Mouse (Mus musculus) liver, postnatal 0 days (tissue): ENCODE results near the gene Bphl. TPM values are rescaled to one million over a fixed set of nuclear protein-coding genes. Genes with fewer than 3 reads are reported as not detected.
A peak's percentile ranks its signal among the peaks of the same experiment; 100 is the strongest.
"Not testable (repeated sequence)": the region's sequence is repeated elsewhere in the genome, so short reads cannot be mapped to it uniquely, and the experiment has no call there.

Source experiments
- ATAC-seq: fragments of 200-750 bp; cut with Nextera tagmentation; 2 replicates; pipeline ENCODE4 v1.8.0; 2017; ENCODE audit warnings: mild to moderate bottlenecking, moderate library complexity
- DNase-seq: peaks from one replicate; pipeline ENCODE4 v3.0.0-alpha.2; 2016
- H3K27ac ChIP-seq: fragments of 300-500 bp; sonication (generic); 2 replicates; pipeline ENCODE4 v1.5.1; 2014; ENCODE audit warnings: antibody characterized with exemption, moderate library complexity, mild to moderate bottlenecking, low read depth
- H3K27me3 ChIP-seq: fragments of 300-500 bp; sonication (generic); 2 replicates; pipeline ENCODE4 v1.6.1; 2014; ENCODE audit warnings: low read length, control low read depth, mixed read lengths; ENCODE audit not compliant: insufficient read depth
- H3K36me3 ChIP-seq: fragments of 300-500 bp; sonication (generic); replicated peaks from 2 replicates; pipeline ENCODE4 v1.6.1; 2014; ENCODE audit warnings: mild to moderate bottlenecking, control low read depth, low read length, moderate library complexity, mixed read lengths; ENCODE audit not compliant: insufficient read depth
- H3K4me1 ChIP-seq: fragments of 300-500 bp; sonication (generic); 2 replicates; pipeline ENCODE4 v1.6.1; 2014; ENCODE audit warnings: antibody characterized with exemption, mild to moderate bottlenecking, control low read depth; ENCODE audit not compliant: insufficient read depth
- H3K4me2 ChIP-seq: fragments of 300-500 bp; sonication (generic); 2 replicates; pipeline ENCODE4 v1.6.1; 2014; ENCODE audit warnings: low read depth, mild to moderate bottlenecking, low read length, moderate library complexity, mixed read lengths
- H3K4me3 ChIP-seq: fragments of 300-500 bp; sonication (generic); 2 replicates; pipeline ENCODE4 v1.5.1; 2014; ENCODE audit warnings: low read depth, low read length
- H3K9ac ChIP-seq: fragments of 300-500 bp; sonication (generic); replicated peaks from 2 replicates; pipeline ENCODE4 v1.6.1; 2014; ENCODE audit warnings: mild to moderate bottlenecking, moderate library complexity
- H3K9me3 ChIP-seq: fragments of 300-500 bp; sonication (generic); 2 replicates; pipeline ENCODE4 v1.6.1; 2016; ENCODE audit warnings: mild to moderate bottlenecking, control low read depth, low read length, mixed read lengths
- CTCF ChIP-seq: sonication (generic); IDR thresholded peaks from 2 replicates; pipeline ENCODE4 v1.5.1; 2016; ENCODE audit warnings: antibody characterized with exemption, low read depth
- EP300 ChIP-seq: IDR thresholded peaks from 2 replicates; pipeline ENCODE4 v1.6.1; 2016; ENCODE audit warnings: antibody characterized with exemption, low read depth, mild to moderate bottlenecking
- WGBS: fragments of 180-500 bp; shearing (Covaris S2); extraction: QIAGEN DNeasy Blood & Tissue Kit; methylation state at CpG from one replicate; pipeline ENCODE4 v1.1.7; 2014; ENCODE audit not compliant: insufficient replicate concordance; 5-methylcytosine and 5-hydroxymethylcytosine counted together
- polyA plus RNA-seq: library from polyadenylated mRNA; unstranded; fragments of >200 nt; fragmentation: Nextera tagmentation; extraction: Ambion mirVana; gene quantifications from 2 replicates; pipeline ENCODE4 v1.2.1, GENCODE M21; 2015

Gene Bphl
- polyA plus RNA-seq, 1 experiment from 2014 or later = 95.6 TPM

- WGBS = 81% methylated on average over 1 of the region's 1 CpGs
- Histone ChIP-seq H3K27me3 (no peaks in the 10 kb centered on the region), H3K4me2 (no peak overlapping the region), H3K4me1 (no peaks in the 10 kb centered on the region), H3K36me3 (peaks cover 18% of the 10 kb centered on the region), H3K9ac (no peak overlapping the region), H3K27ac (no peak overlapping the region), H3K4me3 (no peak overlapping the region), H3K9me3 (no peaks in the 10 kb centered on the region)
- no peak for TF ChIP-seq CTCF
- no peak for TF ChIP-seq EP300
- ATAC-seq (no peak), DNase-seq (no peak)
Observed at GRCm38 (mm10) chr13:34057252-34057651, 19.9 kb downstream of the Bphl start.

DNA sequence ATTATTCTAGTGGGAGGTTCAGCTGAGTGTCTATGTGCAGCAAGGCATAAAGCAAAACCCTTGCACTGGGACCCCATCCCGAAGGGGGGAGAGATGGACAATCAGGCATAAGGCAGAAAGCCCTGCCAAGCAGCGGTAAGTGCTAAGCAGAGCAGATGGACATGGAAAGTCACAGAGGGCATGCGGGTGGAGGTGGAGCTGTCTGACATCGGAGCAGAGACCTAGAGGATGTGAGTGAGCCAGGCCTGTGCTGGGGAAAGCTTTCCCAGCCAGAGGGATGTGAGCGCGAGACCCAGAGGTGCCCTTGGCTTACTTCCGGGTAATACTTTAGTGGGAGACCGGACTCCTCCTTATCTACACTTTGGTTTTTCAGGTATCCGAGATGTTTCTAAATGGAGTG is 22.7 kb downstream of the Bphl start:
- H3K9ac ChIP-seq = no peak overlapping the region
- H3K4me1 ChIP-seq = no peaks in the 10 kb centered on the region
- H3K4me3 ChIP-seq = no peak overlapping the region
- no peak overlapping the region for H3K27ac ChIP-seq
- no peak for DNase-seq
- 85% methylated on average over 9 of the region's 9 CpGs for WGBS
- ATAC-seq = no peak
- H3K27me3 ChIP-seq = no peaks in the 10 kb centered on the region
- no peaks in the 10 kb centered on the region for H3K9me3 ChIP-seq
- TF ChIP-seq EP300 (no peak), CTCF (no peak)
- no peak overlapping the region for H3K4me2 ChIP-seq
- peaks cover 21% of the 10 kb centered on the region for H3K36me3 ChIP-seq

DNA sequence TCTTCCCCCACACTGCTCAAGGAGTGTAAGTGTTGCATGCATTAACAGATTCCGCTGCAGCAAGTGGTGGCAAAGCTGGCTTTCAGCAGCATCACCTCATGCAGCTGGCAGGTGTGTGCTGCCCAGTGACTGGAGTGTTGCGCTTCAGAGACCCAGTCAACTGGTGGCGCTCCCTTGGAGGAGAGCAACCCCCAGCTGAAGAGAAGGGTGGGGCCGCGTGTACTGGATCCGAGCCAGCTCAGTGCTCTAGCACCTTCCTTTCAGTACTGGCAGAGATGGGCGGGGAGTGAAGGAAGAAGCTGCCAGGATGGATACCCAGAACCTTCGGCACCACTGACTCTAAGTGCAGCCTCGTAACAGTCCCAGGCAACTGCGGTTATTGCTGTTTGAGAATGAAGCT is 25.1 kb downstream of the Bphl start:
- H3K36me3 ChIP-seq = peaks cover 15% of the 10 kb centered on the region
- TF ChIP-seq EP300 = no peak
- no peak for TF ChIP-seq CTCF
- no peaks in the 10 kb centered on the region for H3K9me3 ChIP-seq
- 84% methylated on average over 10 of the region's 10 CpGs for WGBS
- no peak overlapping the region for H3K4me2 ChIP-seq
- H3K4me3 ChIP-seq = no peak overlapping the region
- no peak for ATAC-seq
- DNase-seq = no peak
- H3K9ac ChIP-seq = no peak overlapping the region
- H3K27ac ChIP-seq = no peak overlapping the region
- H3K27me3 ChIP-seq = no peaks in the 10 kb centered on the region
- H3K4me1 ChIP-seq = no peaks in the 10 kb centered on the region

GRCm38 (mm10) chr13:34066351-34066750 is 29.0 kb downstream of the Bphl start:
- Histone ChIP-seq H3K4me2 (no peak overlapping the region), H3K4me1 (peaks cover 6% of the 10 kb centered on the region), H3K9ac (no peak overlapping the region), H3K36me3 (0 out of 2 replicates have a peak, but pooled peaks cover 3% of the 10 kb centered on the region), H3K4me3 (no peak overlapping the region), H3K27me3 (no peaks in the 10 kb centered on the region), H3K27ac (no peak overlapping the region), H3K9me3 (no peaks in the 10 kb centered on the region)
- WGBS = 61% methylated on average over 1 of the region's 1 CpGs
- TF ChIP-seq EP300 = no peak
- TF ChIP-seq CTCF = no peak
- DNase-seq (no peak), ATAC-seq (no peak)

DNA sequence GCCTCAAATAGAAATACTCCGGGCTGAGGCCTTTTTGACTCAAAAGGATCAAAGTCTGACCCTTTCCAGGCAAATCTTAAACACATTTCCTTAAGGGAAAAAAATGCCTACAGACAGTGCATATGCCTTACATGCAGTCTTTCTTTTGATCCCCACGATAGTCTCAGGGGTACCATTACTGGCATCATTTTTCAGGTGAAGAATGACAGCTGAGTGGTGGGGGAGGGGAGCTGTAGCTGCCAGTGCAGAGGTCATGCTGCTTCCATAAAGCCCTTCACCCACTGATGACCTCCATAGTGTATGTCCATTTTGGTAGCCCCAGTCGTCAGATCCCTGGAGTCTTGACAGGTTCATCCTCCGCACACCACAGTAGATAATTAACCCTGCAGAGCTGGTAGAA is 32.9 kb downstream of the Bphl start:
- ATAC-seq (0 out of 2 replicates have a peak, but pooled peaks have one; percentile 9), DNase-seq (no peak)
- Histone ChIP-seq H3K4me1 (peaks cover 6% of the 10 kb centered on the region), H3K36me3 (peaks cover 3% of the 10 kb centered on the region; the same call in 1 of the 2 replicates), H3K27me3 (no peaks in the 10 kb centered on the region), H3K9ac (no peak overlapping the region), H3K9me3 (no peaks in the 10 kb centered on the region), H3K27ac (no peak overlapping the region), H3K4me3 (no peak overlapping the region), H3K4me2 (no peak overlapping the region)
- WGBS = 67% methylated on average over 4 of the region's 4 CpGs
- TF ChIP-seq EP300 (no peak), CTCF (no peak)

DNA sequence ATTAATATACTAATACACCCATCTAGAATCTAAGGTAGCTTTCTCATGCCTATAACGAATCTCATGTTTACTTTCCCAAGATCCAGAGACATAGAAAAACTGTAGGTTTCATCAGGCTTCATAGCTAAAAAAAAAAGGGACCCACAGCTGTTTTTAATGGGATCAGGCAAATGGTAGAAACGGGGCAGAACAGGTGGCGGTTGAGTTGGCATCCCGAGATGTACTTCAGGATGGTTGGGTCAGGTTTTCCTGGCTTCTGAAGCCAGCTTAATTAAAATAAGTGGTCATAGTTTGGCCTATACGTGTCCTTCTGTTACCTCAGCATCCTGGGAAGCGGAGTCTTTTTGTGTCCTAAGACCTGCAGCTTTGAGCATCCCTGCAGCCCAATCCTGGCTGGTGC is 34.4 kb downstream of the Bphl start:
- DNase-seq (no peak), ATAC-seq (no peak)
- Histone ChIP-seq H3K4me3 (no peak overlapping the region), H3K9me3 (no peaks in the 10 kb centered on the region), H3K27me3 (no peaks in the 10 kb centered on the region), H3K4me2 (no peak overlapping the region), H3K4me1 (peaks cover 15% of the 10 kb centered on the region), H3K9ac (no peak overlapping the region), H3K36me3 (peaks cover 9% of the 10 kb centered on the region; the same call in 1 of the 2 replicates), H3K27ac (no peak overlapping the region)
- 83% methylated on average over 6 of the region's 6 CpGs for WGBS
- TF ChIP-seq CTCF = no peak
- TF ChIP-seq EP300 = no peak

GRCm38 (mm10) chr13:34072847-34073246 is 35.5 kb downstream of the Bphl start:
- 86% methylated on average over 3 of the region's 3 CpGs for WGBS
- Histone ChIP-seq H3K9ac (no peak overlapping the region), H3K4me3 (no peak overlapping the region), H3K4me2 (no peak overlapping the region), H3K9me3 (no peaks in the 10 kb centered on the region), H3K27me3 (no peaks in the 10 kb centered on the region), H3K36me3 (peaks cover 9% of the 10 kb centered on the region; the same call in 1 of the 2 replicates), H3K27ac (no peak overlapping the region), H3K4me1 (peaks cover 19% of the 10 kb centered on the region)
- no peak for DNase-seq
- TF ChIP-seq CTCF = no peak
- no peak for TF ChIP-seq EP300
- no peak for ATAC-seq

DNA sequence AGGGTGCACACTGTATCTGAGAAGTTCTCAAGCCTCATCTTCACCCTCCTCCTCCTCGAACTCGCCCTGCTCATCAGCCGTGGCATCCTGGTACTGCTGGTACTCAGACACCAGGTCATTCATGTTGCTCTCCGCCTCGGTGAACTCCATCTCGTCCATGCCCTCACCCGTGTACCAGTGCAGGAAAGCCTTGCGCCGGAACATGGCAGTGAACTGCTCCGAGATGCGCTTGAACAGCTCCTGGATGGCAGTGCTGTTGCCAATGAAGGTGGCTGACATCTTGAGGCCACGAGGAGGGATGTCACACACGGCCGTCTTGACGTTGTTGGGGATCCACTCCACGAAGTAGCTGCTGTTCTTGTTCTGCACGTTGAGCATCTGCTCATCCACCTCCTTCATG is 37.0 kb downstream of the Bphl start:
- ATAC-seq, DNase-seq, H3K27me3 ChIP-seq, H3K36me3 ChIP-seq, H3K27ac ChIP-seq, H3K9me3 ChIP-seq, H3K4me3 ChIP-seq, H3K4me2 ChIP-seq, H3K9ac ChIP-seq: not testable (repeated sequence)
- H3K4me1 ChIP-seq = peaks cover 23% of the 10 kb centered on the region
- WGBS = 92% methylated on average over 7 of the region's 17 CpGs

DNA sequence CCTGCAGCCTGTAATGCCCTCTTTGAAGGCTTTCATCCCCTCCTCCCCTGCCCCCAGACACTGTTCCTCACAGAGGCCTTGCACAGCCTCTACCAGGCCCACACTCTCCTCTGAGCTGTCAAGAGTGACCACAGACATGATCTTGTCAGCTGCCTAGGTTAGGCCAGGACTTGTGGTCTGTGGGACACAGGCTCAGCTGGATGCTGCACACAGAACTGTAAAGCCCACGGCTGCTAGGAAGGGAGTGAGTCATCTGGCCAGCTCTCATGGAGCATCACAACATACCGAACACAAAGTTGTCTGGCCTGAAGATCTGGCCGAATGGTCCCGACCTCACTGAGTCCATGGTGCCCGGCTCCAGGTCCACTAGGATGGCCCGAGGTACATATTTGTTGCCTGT is 38.5 kb downstream of the Bphl start:
- Histone ChIP-seq H3K4me2 (peak overlapping the region; percentile 86; the same call in 1 of the 2 replicates), H3K4me1 (peaks cover 23% of the 10 kb centered on the region)
- H3K9me3 ChIP-seq, H3K36me3 ChIP-seq, H3K27ac ChIP-seq, DNase-seq, H3K27me3 ChIP-seq, H3K4me3 ChIP-seq, H3K9ac ChIP-seq, ATAC-seq: not testable (repeated sequence)
- WGBS = 79% methylated on average over 6 of the region's 6 CpGs
